ENCODE assay signal across 15 mouse cellular contexts in the genomic region with DNA sequence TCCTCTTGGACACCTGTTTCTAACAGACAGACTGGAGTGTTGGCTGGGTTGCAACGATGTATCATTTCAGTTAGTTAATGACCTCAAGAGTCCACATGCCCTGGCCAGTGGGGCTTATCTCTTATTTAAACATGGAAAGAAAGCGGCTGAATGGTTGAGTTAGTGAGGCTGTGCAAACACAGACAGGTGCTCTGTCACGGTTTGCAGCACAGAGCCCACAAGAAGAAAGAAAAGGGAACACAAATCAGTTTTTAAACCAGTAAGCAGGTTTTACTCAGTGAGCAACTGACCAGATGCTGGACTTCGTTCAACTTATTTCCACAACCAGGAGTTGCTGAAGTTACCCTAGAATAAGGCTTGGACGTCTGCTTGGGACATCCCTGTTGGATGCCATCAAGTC.
DNase-seq lines count a peak whose midpoint lies in the region; ATAC-seq and TF ChIP-seq lines count a peak whose summit lies in the region.
"Had no signal": no experiment of that assay in that cellular context is flagged by ENCODE, and none has a peak within 500 bp of the region (broad histone marks: within the 10 kb centered on the region; RNA-seq: fewer than 3 reads in every experiment).

No protein-coding gene starts in this region.

- WGBS in liver, adult 2 months = 19% methylated on average over 5 of the region's 5 CpGs
- 58% methylated on average over 5 of the region's 5 CpGs for WGBS in liver, embryonic 12.5 days (ENCODE audit: insufficient replicate concordance)
- WGBS in forebrain, postnatal 0 days = 70% methylated on average over 5 of the region's 5 CpGs

- no peak overlapping the region for H3K27ac ChIP-seq in liver, adult 2 months (replicated peaks; ENCODE audit: insufficient read depth, low read depth, low read length)
- no peak overlapping the region for H3K27ac ChIP-seq in liver, embryonic 12.5 days
- no peak overlapping the region for H3K27ac ChIP-seq in forebrain, postnatal 0 days (ENCODE audit: low read depth, low read length)
- H3K27ac ChIP-seq in layer of hippocampus, adult 2 months = no peak overlapping the region
- H3K27ac ChIP-seq: forebrain, embryonic 13.5 days; hindbrain, embryonic 14.5 days; limb, embryonic 13.5 days; midbrain, embryonic 15.5 days had no signal

- no peaks in the 10 kb centered on the region for H3K79me2 ChIP-seq in liver, adult 2 months (ENCODE audit: control insufficient read depth, insufficient read depth, low read length)

- TF ChIP-seq CTCF in liver, adult 2 months (IDR thresholded peaks at IDR 0.05; ENCODE audit: low read depth, low read length) = no peak
- TF ChIP-seq CTCF in forebrain, postnatal 0 days (IDR thresholded peaks at IDR 0.05; ENCODE audit: low read depth) = no peak
- TF ChIP-seq CTCF in layer of hippocampus, adult 2 months (conservative IDR thresholded peaks at IDR 0.05) = no peak

- DNase-seq in liver, adult 2 months (ENCODE audit: extremely low read depth, low read depth, low spot score) = peak; percentile 45
- peak; percentile 47 to 53 for DNase-seq in B cell, adult 2 months
- no peak for DNase-seq in forebrain, postnatal 0 days
- no peak for DNase-seq in cerebellum, postnatal 10 days
- DNase-seq in layer of hippocampus, adult 2 months (ENCODE audit: low spot score in 2 of 2) = no peak
- DNase-seq: adrenal gland, postnatal 14 days; cerebellum, adult 8-10 months; kidney, adult 2 months had no signal

- H3K27me3 ChIP-seq in liver, adult 2 months (ENCODE audit: control insufficient read depth, insufficient read depth, low read length) = no peaks in the 10 kb centered on the region
- H3K27me3 ChIP-seq in liver, embryonic 12.5 days (replicated peaks) = no peaks in the 10 kb centered on the region
- no peaks in the 10 kb centered on the region for H3K27me3 ChIP-seq in forebrain, postnatal 0 days (ENCODE audit: insufficient read depth, low read length)
- H3K27me3 ChIP-seq: forebrain, embryonic 13.5 days; limb, embryonic 13.5 days; midbrain, embryonic 15.5 days had no signal

- ATAC-seq in liver, embryonic 12.5 days = no peak; the same call in 1 of the 2 replicates
- ATAC-seq in erythroblast, adult 5-6 weeks (replicated peaks; ENCODE audit: low FRiP score, poor library complexity, severe bottlenecking) = 0 out of 2 replicates have a peak, but pooled peaks have one; percentile 44
- ATAC-seq in megakaryocyte-erythroid progenitor cell, adult 5-6 weeks (replicated peaks; ENCODE audit: low FRiP score, low TSS enrichment, poor library complexity, severe bottlenecking) = 0 out of 2 replicates have a peak, but pooled peaks have one; percentile 50
- no peak for ATAC-seq in forebrain, postnatal 0 days
- ATAC-seq: forebrain, embryonic 13.5 days; midbrain, embryonic 15.5 days had no signal

- H3K9me3 ChIP-seq in liver, embryonic 12.5 days (replicated peaks) = no peaks in the 10 kb centered on the region
- H3K9me3 ChIP-seq in forebrain, postnatal 0 days (ENCODE audit: low read length) = no peaks in the 10 kb centered on the region
- H3K9me3 ChIP-seq: forebrain, embryonic 13.5 days; limb, embryonic 13.5 days; midbrain, embryonic 15.5 days had no signal

- no peak overlapping the region for H3K4me3 ChIP-seq in liver, adult 2 months (ENCODE audit: insufficient read depth, low read depth, low read length)
- no peak overlapping the region for H3K4me3 ChIP-seq in liver, embryonic 12.5 days
- no peak overlapping the region for H3K4me3 ChIP-seq in forebrain, postnatal 0 days (ENCODE audit: low read depth, low read length)
- no peak overlapping the region for H3K4me3 ChIP-seq in layer of hippocampus, adult 2 months
- H3K4me3 ChIP-seq: forebrain, embryonic 13.5 days; limb, embryonic 13.5 days; midbrain, embryonic 15.5 days had no signal

- H3K9ac ChIP-seq in liver, adult 2 months (ENCODE audit: low read depth, low read length) = no peak overlapping the region
- no peak overlapping the region for H3K9ac ChIP-seq in liver, embryonic 12.5 days
- no peak overlapping the region for H3K9ac ChIP-seq in forebrain, postnatal 0 days
- H3K9ac ChIP-seq: forebrain, embryonic 13.5 days; hindbrain, embryonic 14.5 days; limb, embryonic 13.5 days; midbrain, embryonic 15.5 days had no signal

- H3K4me2 ChIP-seq in liver, embryonic 12.5 days = no peak overlapping the region
- no peak overlapping the region for H3K4me2 ChIP-seq in forebrain, postnatal 0 days (ENCODE audit: low read depth)
- H3K4me2 ChIP-seq: forebrain, embryonic 13.5 days; hindbrain, embryonic 14.5 days; limb, embryonic 13.5 days; midbrain, embryonic 15.5 days had no signal

- H3K36me3 ChIP-seq in liver, adult 2 months (ENCODE audit: control insufficient read depth, insufficient read depth, low read length) = no peaks in the 10 kb centered on the region
- H3K36me3 ChIP-seq in liver, embryonic 12.5 days = no peaks in the 10 kb centered on the region
- H3K36me3 ChIP-seq in forebrain, postnatal 0 days (ENCODE audit: insufficient read depth) = no peaks in the 10 kb centered on the region
- H3K36me3 ChIP-seq: limb, embryonic 13.5 days; midbrain, embryonic 15.5 days had no signal

- TF ChIP-seq POLR2A in liver, adult 2 months (IDR thresholded peaks at IDR 0.05; ENCODE audit: extremely low read depth, insufficient read depth, low read length) = no peak

- H3K4me1 ChIP-seq in liver, adult 2 months (ENCODE audit: control insufficient read depth, insufficient read depth, low read length) = no peaks in the 10 kb centered on the region
- H3K4me1 ChIP-seq in liver, embryonic 12.5 days = peaks cover 17% of the 10 kb centered on the region
- H3K4me1 ChIP-seq in forebrain, postnatal 0 days (ENCODE audit: insufficient read depth) = no peaks in the 10 kb centered on the region
- H3K4me1 ChIP-seq: forebrain, embryonic 13.5 days; midbrain, embryonic 15.5 days had no signal

Comparison
In these comparisons a context has a peak if more than half of its experiments do, and no peak if none do; other contexts are left out.
1. DNase-seq: peak in liver, adult 2 months (single experiment) and B cell, adult 2 months (2 of 2); none in forebrain, postnatal 0 days (single experiment), cerebellum, postnatal 10 days (0 of 2) and layer of hippocampus, adult 2 months (0 of 2).
2. ATAC-seq: peak in erythroblast, adult 5-6 weeks (single experiment) and megakaryocyte-erythroid progenitor cell, adult 5-6 weeks (single experiment); none in liver, embryonic 12.5 days (single experiment) and forebrain, postnatal 0 days (single experiment).